Mouse (Mus musculus) spleen, postnatal 36 days (tissue): ENCODE results near the gene Zfp365.

Source experiments
- DNase-seq, 2 experiments: peaks; one replicate each; pipeline ENCODE4 v3.0.0; 2022; ENCODE audit warnings: low spot score in 2 of 2, mixed read lengths in 1 of 2

The Zfp365 gene

DNA sequence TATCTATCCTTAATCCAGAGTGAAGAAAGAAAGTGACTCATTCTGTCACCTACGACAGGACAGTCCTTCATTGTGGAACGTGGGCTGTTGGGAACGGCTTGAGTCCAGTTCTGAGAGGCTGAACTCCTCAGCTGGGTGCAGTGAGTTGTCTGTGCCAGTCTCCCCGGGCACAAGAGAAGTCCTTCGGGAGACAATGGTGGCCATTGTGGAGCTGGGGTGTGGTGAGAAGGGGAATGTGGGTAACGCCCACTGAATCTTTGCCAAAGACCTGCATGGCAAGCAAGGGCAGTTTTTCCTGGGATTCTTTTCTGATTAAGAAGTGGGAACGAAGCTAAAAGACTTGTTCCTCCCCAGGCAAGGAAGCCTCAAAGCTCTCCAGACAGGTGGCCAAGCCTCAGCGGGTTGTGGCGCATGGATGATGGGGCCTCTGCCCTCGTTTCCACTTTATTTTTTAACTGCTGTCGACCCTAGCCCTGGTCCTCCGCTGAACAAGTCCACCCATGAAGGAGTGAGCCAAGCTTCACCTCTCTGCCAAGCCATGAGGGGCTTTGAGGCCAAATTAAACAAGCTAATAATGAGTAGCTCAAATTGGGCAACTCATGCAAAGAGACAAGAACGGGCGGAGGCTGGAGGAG is 66.3 kb downstream of the Zfp365 start:
- no peak for DNase-seq

DNA sequence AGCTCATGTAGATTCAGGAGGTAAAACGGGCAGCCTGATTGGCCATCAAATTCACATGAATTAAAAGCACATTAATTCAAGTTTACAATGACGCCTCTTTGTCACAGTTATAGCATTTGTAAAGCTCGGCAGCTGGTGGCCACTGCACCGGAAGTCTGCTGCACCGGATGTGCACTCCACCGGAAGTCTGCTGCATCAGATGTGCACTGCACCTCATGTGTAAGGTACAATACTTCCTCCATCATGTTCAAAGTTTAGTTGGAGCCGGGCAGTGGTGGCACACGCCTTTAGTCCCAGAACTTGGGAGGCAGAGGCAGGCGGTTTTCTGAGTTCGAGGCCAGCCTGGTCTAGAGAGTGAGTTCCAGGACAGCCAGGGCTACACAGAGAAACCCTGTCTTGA is 70.9 kb downstream of the Zfp365 start:
- DNase-seq: no peak

DNA sequence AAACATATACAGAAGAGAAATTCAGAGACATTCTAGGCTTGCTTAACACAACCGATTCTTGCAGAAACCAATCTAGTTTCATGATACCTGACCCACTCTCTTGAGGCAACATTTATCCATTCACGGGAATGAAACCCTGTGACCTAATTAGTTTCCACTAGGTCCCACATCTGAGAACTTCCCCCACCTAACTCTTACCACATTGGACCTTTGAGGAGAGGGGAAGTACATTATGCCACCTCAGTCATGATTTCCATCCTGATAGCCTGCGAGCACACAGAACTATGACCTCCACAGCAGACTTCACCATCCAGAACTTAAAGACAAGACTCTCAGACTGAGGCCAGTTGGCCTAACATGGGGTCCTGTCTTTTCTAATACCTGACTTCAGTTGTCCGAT is 71.7 kb downstream of the Zfp365 start:
- DNase-seq: no peak

DNA sequence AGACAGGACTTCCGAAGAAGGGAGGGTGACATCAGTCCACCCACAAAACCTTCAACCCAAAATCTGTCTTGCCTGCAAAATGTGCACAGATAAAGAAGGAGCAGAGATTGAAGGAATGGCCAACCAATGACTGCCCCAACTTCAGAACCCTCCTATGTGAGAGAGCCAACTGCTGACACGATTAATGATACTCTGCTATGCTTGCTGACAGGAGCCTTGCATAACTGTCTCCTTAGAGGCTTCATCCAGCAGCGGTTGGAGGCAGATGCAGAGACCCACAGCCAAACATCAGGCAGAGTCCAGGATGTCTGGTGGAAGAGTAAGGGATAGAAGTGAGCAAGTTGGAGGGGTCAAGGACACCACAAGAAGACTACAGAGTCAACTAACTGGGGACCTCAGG is 73.3 kb downstream of the Zfp365 start:
- DNase-seq: no peak

DNA sequence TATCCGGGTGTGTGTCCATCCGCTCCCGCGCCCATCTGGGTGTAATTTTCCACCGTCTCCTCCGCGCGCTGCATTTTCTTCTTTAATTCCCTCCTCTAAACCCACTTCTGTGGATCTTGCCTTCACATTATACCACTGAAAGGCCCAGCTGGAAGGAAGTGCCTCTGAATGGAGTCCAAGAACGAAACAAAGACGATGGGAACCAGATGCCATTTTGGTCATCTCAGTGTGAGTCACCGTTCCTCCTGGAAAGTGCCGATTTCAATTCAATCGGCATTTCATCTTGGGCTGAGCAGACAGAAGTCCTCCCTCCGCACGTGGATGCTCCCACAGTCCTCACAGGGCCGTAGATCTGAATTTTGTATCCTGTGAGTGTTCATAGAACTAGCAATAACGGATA is 76.0 kb downstream of the Zfp365 start:
- DNase-seq: no peak
